Mouse (Mus musculus) hindbrain, embryonic 12.5 days (tissue): Measurements from ENCODE around the gene Gm9922. TPM values are rescaled to one million over a fixed set of nuclear protein-coding genes. Genes with fewer than 3 reads are reported as not detected.

ENCODE experiments used
- polyA plus RNA-seq: library from polyadenylated mRNA; unstranded; fragments of >200 nt; fragmentation: Nextera tagmentation; extraction: Ambion mirVana; gene quantifications from 2 replicates; pipeline ENCODE4 v1.2.1, GENCODE M21; 2016

Gene Gm9922
- polyA plus RNA-seq, 1 experiment from 2014 or later = 2.3 TPM

Other genes with a start within 250 kb of the Gm9922 start
- gene Tbc1d4, start 120.6 kb downstream of the Gm9922 start, polyA plus RNA-seq = 10.7 and 11.2 TPM in 2 replicates
- 89.2 and 100 TPM in 2 replicates for gene Commd6, start 89.1 kb downstream of the Gm9922 start, polyA plus RNA-seq
- 168 and 172 TPM in 2 replicates for gene Uchl3, start 75.8 kb downstream of the Gm9922 start, polyA plus RNA-seq
- gene Lmo7, start 143 bp upstream of the Gm9922 start, polyA plus RNA-seq = 4.2 and 4.5 TPM in 2 replicates